Mouse (Mus musculus) c-Kit-positive CD71-negative TER-119-negative erythroid progenitor cells, embryonic 14.5 days (primary cell): ENCODE data around the gene Fgf22.

Experiments
- DNase-seq: peaks from one replicate; pipeline ENCODE4 v3.0.0-alpha.2; 2013; ENCODE audit warnings: low read depth

Fgf22 gene

GRCm38 (mm10) chr10:79754856-79755516 lies at the start of gene Fgf22:
Fgf22 (plus strand) TSS chr10:79755076.
- no peak for DNase-seq

GRCm38 (mm10) chr10:79705951-79706350 lies 48.9 kb upstream of the Fgf22 start:
- DNase-seq: no peak

GRCm38 (mm10) chr10:79706406-79707094 lies 48.3 kb upstream of the Fgf22 start:
- no peak for DNase-seq

DNA sequence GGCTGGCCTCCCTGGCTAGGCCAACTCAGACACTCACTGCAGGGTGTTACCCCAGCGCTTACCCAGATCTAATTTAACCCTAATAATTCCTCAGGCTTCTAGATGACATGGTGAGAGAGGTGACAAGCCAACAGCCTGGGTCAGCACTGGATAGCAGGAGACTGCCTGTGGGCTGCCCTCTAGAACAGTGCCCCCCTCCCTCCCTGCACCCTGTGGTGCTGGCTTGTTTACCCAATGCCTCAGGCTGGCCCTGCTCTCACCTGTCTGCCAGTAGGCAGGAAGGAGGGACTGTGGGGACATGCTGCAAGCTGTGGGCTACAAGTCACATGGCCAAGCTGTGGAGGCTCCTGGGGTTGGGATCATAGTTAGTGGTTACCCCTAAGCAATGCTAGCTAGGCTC lies 47.7 kb upstream of the Fgf22 start:
- DNase-seq: no peak

DNA sequence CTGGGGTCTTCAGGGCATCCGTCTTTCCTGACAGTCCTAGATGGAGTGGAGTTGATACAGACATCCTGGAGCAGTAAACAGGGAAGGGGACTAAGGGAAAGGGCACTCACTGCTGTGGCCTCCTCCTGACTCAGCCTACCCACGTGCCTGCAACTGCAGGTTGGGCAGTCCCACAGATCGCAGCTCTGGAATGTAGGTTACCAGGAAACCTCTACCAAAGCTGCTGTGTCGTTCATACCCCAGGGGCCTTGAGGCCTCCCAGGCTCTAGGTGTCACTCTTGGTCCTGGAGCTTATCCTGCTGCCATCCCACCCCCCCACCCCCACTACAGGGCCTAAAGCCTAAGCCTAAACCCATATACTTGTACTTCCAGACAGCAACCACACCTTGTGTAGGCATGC lies 47.1 kb upstream of the Fgf22 start:
- DNase-seq: no peak

- no peak for DNase-seq
These were observed 46.2 kb upstream of the Fgf22 start for GRCm38 (mm10) chr10:79708668-79709067.

- DNase-seq: no peak
These were observed 45.6 kb upstream of the Fgf22 start for GRCm38 (mm10) chr10:79709307-79709706.

GRCm38 (mm10) chr10:79712029-79712428 lies 42.8 kb upstream of the Fgf22 start:
- peak; percentile 38 for DNase-seq

- DNase-seq: peak; percentile 91
These were observed 42.3 kb upstream of the Fgf22 start for GRCm38 (mm10) chr10:79712499-79713126.

GRCm38 (mm10) chr10:79713163-79713562 lies 41.7 kb upstream of the Fgf22 start:
- DNase-seq: no peak

DNA sequence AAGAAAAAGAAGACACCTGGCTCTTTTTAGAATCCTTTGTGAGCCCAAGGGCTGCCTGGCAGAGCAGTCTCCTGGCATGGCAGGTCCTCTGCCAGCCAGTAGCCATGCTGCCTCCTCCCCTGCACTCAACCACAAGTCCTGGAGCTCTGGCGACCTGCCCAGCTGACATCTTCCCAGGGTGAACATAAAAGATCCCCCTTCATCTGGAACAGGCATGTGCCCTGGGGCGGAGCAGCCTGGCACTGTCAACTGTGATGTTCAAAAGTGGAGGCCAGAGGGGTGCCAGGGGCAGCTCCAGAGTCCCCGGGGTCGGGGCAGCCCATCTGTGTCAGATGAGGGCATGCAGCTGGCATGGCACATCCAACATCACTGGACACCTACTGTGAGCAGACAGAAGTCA lies 39.9 kb upstream of the Fgf22 start:
- no peak for DNase-seq

DNA sequence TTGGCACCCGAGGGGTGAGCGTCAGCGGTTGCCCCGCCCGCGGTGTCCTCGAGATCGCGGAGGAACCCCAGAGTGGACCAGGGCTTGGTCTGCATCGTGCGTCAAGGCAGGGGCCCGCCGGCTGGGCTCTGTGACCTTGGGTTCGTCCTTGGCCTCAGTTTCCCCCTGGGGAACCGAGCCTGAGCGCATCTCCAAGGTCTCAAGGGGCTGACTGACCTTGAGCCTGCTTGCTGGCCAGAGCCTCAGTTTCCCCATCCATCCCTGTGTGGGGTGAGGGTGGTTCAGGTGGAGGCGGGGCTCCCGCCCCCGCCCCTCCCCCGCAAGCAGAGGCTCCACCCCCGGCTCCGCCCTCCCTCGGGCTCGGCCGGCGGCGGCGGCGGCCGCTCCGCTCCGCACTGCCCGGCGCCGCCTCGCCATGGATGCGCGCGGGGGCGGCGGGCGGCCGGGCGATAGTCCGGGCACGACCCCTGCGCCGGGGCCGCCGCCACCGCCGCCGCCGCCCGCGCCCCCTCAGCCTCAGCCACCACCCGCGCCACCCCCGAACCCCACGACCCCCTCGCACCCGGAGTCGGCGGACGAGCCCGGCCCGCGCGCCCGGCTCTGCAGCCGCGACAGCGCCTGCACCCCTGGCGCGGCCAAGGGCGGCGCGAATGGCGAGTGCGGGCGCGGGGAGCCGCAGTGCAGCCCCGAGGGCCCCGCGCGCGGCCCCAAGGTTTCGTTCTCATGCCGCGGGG lies 38.5 kb upstream of the Fgf22 start, which contains the start of gene Hcn2:
Hcn2 (plus strand) TSS at position 381 of the 734 bp plus-strand sequence.
- DNase-seq: no peak

DNA sequence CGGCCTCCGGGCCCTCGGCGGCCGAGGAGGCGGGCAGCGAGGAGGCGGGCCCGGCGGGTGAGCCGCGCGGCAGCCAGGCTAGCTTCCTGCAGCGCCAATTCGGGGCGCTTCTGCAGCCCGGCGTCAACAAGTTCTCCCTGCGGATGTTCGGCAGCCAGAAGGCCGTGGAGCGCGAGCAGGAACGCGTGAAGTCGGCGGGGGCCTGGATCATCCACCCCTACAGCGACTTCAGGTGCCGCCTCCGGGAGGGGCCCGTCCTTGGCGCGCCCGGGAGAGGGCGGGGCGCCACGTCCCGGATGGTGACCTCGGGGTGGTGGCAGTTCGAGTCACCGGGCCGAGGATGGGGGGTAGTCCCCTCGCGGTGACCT lies 37.9 kb upstream of the Fgf22 start:
- DNase-seq: no peak

- DNase-seq: peak; percentile 79
These were observed 37.1 kb upstream of the Fgf22 start for GRCm38 (mm10) chr10:79717640-79718357.

DNA sequence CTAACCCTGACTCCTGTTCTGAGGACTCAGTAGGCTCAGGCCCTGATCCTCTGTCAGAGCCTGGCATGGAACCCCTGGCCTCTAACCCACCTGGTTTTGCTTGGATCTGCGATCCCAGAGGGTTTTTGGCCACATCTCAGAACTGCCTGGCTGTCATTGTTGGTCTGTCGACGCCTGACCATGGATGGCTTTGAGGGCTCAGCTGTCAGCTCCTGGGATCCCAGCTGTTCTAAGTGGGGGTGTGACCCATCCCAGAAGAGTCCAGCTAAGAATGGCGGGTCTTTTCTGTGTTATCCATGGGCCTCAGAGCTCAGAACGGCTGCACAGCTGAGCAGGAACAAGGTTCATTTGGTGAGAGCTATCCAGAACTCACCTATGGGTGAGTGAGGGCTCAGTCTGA lies 33.8 kb upstream of the Fgf22 start:
- no peak for DNase-seq

- DNase-seq: no peak
These were observed 31.8 kb upstream of the Fgf22 start for GRCm38 (mm10) chr10:79723047-79723446.

DNA sequence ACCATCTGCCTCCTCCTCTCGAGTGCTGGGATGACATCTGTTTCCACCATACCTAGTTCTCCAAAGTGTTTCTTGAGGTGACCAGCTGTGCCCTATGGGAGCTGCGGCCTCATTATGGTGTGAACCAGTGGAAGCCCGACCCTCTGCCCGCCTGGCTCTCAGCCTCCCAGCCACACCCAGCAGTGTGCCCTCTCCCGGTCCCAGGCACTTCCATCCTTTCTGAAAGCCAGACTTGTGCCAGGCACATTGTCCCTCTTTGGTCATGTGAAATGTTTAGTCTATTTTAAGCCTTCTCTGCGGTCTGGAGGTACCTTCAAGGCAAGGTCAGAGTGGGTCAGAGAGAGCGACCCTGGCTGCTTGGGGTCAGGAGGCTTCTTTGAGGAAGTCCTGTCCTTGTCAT lies 31.2 kb upstream of the Fgf22 start:
- no peak for DNase-seq

DNA sequence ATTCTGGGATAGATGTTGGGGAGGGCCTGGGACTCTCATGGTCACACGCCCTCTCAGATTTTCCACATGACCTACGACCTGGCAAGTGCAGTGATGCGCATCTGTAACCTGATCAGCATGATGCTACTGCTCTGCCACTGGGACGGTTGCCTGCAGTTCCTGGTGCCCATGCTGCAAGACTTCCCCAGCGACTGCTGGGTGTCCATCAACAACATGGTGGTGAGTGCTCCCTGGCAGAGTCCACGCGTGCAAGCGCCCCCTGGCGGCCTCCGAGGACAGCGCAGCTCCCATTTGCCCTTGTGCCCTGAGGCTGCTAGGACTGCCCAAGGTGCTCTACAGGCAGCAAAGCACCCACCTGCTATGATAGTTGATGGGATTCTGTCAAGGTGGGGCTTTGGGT lies 28.8 kb upstream of the Fgf22 start:
- DNase-seq: no peak

DNA sequence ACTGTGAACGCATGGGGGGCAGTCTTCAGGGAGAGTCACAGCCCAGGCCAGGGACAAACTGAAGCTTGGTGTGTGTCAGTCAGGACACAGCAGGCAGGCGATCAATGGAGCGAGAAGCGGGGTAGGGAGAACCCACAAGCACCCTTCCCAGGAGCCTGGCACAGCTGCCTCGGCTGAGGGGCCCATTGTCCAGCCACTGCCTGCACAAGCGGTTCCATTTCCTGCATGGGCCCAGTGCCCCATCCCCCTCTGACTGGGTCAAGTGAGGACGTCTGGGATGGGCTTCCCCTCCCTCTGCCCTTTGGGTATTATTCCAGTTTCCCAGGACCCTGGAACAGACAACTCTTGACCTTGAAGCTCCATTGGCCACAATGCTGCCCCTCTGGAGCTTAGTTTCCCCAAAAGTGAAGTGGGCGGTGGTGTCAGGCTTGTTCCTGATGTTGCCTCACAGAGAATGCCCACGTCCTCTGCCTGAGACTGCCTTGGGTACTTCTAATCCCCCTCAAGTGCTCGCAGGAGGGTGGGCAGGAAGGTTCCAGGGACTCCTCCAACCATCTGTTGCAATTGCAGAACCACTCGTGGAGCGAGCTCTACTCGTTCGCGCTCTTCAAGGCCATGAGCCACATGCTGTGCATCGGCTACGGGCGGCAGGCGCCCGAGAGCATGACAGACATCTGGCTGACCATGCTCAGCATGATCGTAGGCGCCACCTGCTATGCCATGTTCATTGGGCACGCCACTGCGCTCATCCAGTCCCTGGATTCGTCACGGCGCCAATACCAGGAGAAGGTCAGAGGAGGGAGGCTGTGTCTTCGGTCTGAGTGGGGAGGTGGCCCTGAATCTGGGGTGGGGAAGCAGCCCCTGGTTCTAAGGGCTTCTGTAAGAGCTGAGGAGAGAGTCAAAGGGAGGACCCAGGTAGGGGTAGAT lies 26.3 kb upstream of the Fgf22 start:
- no peak for DNase-seq

GRCm38 (mm10) chr10:79729357-79729965 lies 25.4 kb upstream of the Fgf22 start:
- no peak for DNase-seq
